Mouse (Mus musculus) erythroblast, embryonic 14.5 days (primary cell): ENCODE results near the gene Cdc7.

Source experiments
- GATA1 ChIP-seq: IDR thresholded peaks from 2 replicates; pipeline ENCODE4 v1.6.1; 2012; ENCODE audit warnings: low read length, inconsistent platforms, mixed read lengths
- TAL1 ChIP-seq: IDR thresholded peaks from 3 replicates; pipeline ENCODE4 v1.6.1; 2012; ENCODE audit warnings: low read length, inconsistent platforms, mixed read lengths

DNA sequence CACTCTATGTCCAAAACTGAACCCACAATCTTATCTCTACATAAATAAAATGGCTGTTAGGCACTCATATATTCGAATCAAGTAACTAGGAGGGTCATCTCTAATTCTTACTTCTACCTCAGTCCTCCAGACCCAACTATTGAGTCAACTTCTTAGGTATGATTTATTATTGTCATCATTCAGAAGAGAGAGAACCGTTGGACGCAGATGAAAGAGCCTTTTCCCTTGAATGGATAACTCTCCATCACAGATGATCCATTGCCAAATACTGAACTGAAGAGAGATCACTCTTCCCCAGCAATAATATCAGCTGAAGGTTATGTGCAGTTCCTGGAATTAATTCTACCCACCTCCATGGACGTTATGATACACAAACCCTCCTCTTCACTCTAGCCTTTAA is 17.8 kb upstream of the Cdc7 start:
- no peak for TF ChIP-seq GATA1
- TF ChIP-seq TAL1: no peak
